Mouse (Mus musculus): Measurements from ENCODE around the gene Ivd.

Ivd gene

GRCm38 (mm10) chr2:118861454-118862339 lies at the start of gene Ivd:
Gene Ivd, plus strand, starts transcription at chr2:118861954.
- peak; percentile 96 for DNase-seq (ENCODE audit: low spot score)

- no peak for DNase-seq (ENCODE audit: low spot score)
Observed at GRCm38 (mm10) chr2:118812724-118813123, 49.0 kb upstream of the Ivd start.

- peak; percentile 91 for DNase-seq (ENCODE audit: low spot score)
Observed at GRCm38 (mm10) chr2:118813981-118814836, 47.5 kb upstream of the Ivd start, which contains the start of gene Knstrn. Gene Knstrn, plus strand, starts transcription at chr2:118814003.

- DNase-seq (ENCODE audit: low spot score), result no peak
Observed at GRCm38 (mm10) chr2:118822800-118823199, 39.0 kb upstream of the Ivd start.

GRCm38 (mm10) chr2:118824396-118824795 lies 37.4 kb upstream of the Ivd start:
- DNase-seq (ENCODE audit: low spot score), result no peak

GRCm38 (mm10) chr2:118829096-118829495 lies 32.7 kb upstream of the Ivd start:
- no peak for DNase-seq (ENCODE audit: low spot score)

- DNase-seq (ENCODE audit: low spot score), result no peak
Observed at GRCm38 (mm10) chr2:118834061-118834460, 27.7 kb upstream of the Ivd start.

- no peak for DNase-seq (ENCODE audit: low spot score)
Observed at GRCm38 (mm10) chr2:118835115-118835514, 26.6 kb upstream of the Ivd start.

- no peak for DNase-seq (ENCODE audit: low spot score)
Observed at GRCm38 (mm10) chr2:118838330-118838729, 23.4 kb upstream of the Ivd start.

- DNase-seq (ENCODE audit: low spot score), result no peak
Observed at GRCm38 (mm10) chr2:118841186-118841585, 20.6 kb upstream of the Ivd start.

GRCm38 (mm10) chr2:118841774-118842173 lies 20.0 kb upstream of the Ivd start:
- no peak for DNase-seq (ENCODE audit: low spot score)

- no peak for DNase-seq (ENCODE audit: low spot score)
Observed at GRCm38 (mm10) chr2:118844427-118844826, 17.3 kb upstream of the Ivd start.

GRCm38 (mm10) chr2:118846246-118846645 lies 15.5 kb upstream of the Ivd start:
- DNase-seq (ENCODE audit: low spot score), result no peak

- DNase-seq (ENCODE audit: low spot score), result no peak
Observed at GRCm38 (mm10) chr2:118851756-118852155, 10.0 kb upstream of the Ivd start.

GRCm38 (mm10) chr2:118862340-118862675 lies 554 bp downstream of the Ivd start:
- DNase-seq (ENCODE audit: low spot score), result no peak

- DNase-seq (ENCODE audit: low spot score), result no peak
Observed at GRCm38 (mm10) chr2:118870601-118871000, 8.8 kb downstream of the Ivd start.

GRCm38 (mm10) chr2:118871032-118871431 lies 9.3 kb downstream of the Ivd start:
- DNase-seq (ENCODE audit: low spot score), result no peak

GRCm38 (mm10) chr2:118873018-118873417 lies 11.3 kb downstream of the Ivd start:
- no peak for DNase-seq (ENCODE audit: low spot score)

- no peak for DNase-seq (ENCODE audit: low spot score)
Observed at GRCm38 (mm10) chr2:118873890-118874430, 12.2 kb downstream of the Ivd start.

GRCm38 (mm10) chr2:118875316-118875715 lies 13.6 kb downstream of the Ivd start:
- DNase-seq (ENCODE audit: low spot score), result no peak

GRCm38 (mm10) chr2:118876453-118876852 lies 14.7 kb downstream of the Ivd start:
- DNase-seq (ENCODE audit: low spot score), result no peak

- DNase-seq (ENCODE audit: low spot score), result no peak
Observed at GRCm38 (mm10) chr2:118881019-118881418, 19.3 kb downstream of the Ivd start.

GRCm38 (mm10) chr2:118881956-118882355 lies 20.2 kb downstream of the Ivd start:
- no peak for DNase-seq (ENCODE audit: low spot score)
